Mouse (Mus musculus) hindbrain, postnatal 0 days (tissue): ENCODE data around the gene AC134908.4. TPM values are rescaled to one million over a fixed set of nuclear protein-coding genes. Genes with fewer than 3 reads are reported as not detected.

Experiments used
- ATAC-seq: fragments of 200-750 bp; cut with Nextera tagmentation; 2 replicates; pipeline ENCODE4 v1.8.0; 2017; ENCODE audit warnings: mild to moderate bottlenecking, moderate TSS enrichment, moderate library complexity
- DNase-seq: peaks from one replicate; pipeline ENCODE4 v3.0.0-alpha.2; 2015; ENCODE audit warnings: low spot score
- H3K27ac ChIP-seq: fragments of 300-500 bp; sonication (generic); 2 replicates; pipeline ENCODE4 v1.5.1; 2014; ENCODE audit warnings: mild to moderate bottlenecking
- H3K27me3 ChIP-seq: fragments of 300-500 bp; sonication (generic); 2 replicates; pipeline ENCODE4 v1.6.1; 2014; ENCODE audit warnings: low read length, mixed read lengths; ENCODE audit not compliant: insufficient read depth
- H3K36me3 ChIP-seq: fragments of 300-500 bp; sonication (generic); 2 replicates; pipeline ENCODE4 v1.6.1; 2014; ENCODE audit warnings: low read length, mixed read lengths; ENCODE audit not compliant: insufficient read depth
- H3K4me1 ChIP-seq: fragments of 300-500 bp; sonication (generic); 2 replicates; pipeline ENCODE4 v1.6.1; 2014; ENCODE audit warnings: antibody characterized with exemption, low read length, mixed read lengths; ENCODE audit not compliant: insufficient read depth
- H3K4me2 ChIP-seq: fragments of 300-500 bp; sonication (generic); 2 replicates; pipeline ENCODE4 v1.6.1; 2014; ENCODE audit warnings: low read depth, mild to moderate bottlenecking, low read length, moderate library complexity, mixed read lengths
- H3K4me3 ChIP-seq: fragments of 300-500 bp; sonication (generic); 2 replicates; pipeline ENCODE4 v1.5.1; 2014; ENCODE audit warnings: low read length
- H3K9ac ChIP-seq: fragments of 300-500 bp; sonication (generic); replicated peaks from 2 replicates; pipeline ENCODE4 v1.6.1; 2014; ENCODE audit warnings: mild to moderate bottlenecking, low read length, moderate library complexity, mixed read lengths
- H3K9me3 ChIP-seq: fragments of 300-500 bp; sonication (generic); 2 replicates; pipeline ENCODE4 v1.6.1; 2016; ENCODE audit warnings: low read length, mixed read lengths
- CTCF ChIP-seq: IDR thresholded peaks from 2 replicates; pipeline ENCODE4 v1.5.1; 2016; ENCODE audit warnings: antibody characterized with exemption, control low read depth, low read depth
- WGBS: fragments of 180-500 bp; shearing (Covaris S2); extraction: QIAGEN DNeasy Blood & Tissue Kit; methylation state at CpG from one replicate; pipeline ENCODE4 v1.1.7; 2014; 5-methylcytosine and 5-hydroxymethylcytosine counted together
- polyA plus RNA-seq: library from polyadenylated mRNA; unstranded; fragments of >200 nt; fragmentation: Nextera tagmentation; extraction: Ambion mirVana; gene quantifications from 2 replicates; pipeline ENCODE4 v1.2.1, GENCODE M21; 2015
- total RNA-seq: library from RNA; depleted of rRNA; stranded (reverse); fragments of >200 nt; gene quantifications from 2 replicates; pipeline ENCODE4 v1.2.3, GENCODE M21; 2014

AC134908.4 gene
- total and polyA plus RNA-seq, 2 experiments from 2014 or later: 0.31 to 3.9 TPM

DNA sequence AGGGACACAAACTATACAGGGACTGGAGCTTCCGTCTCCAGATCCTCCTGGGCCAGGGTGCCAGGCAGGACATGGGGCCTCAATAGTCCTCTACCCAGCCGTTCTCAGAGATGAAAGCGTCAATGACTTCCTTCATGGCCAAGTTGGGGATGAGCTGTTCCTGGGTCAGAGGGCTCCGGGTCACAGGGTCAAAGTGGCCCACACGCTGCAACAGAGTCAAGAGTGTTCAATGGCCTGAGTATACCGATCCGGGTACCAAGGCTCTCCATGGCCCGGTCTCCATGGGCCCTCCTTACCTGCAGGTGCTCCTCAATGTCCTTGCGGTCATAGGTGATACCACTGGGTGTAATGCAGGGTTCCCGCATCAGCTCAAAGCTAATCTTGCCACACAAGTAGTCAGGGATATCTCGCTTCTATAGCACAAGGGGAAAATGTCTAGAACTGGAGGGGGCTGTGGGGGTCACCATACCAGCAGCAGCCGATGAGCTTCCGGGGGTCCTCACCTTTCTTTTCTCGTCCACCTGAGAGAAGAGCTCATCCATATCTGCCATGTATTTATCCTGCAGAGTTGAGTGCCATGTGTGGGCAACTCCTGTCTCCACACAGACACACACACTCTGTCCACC, 35.5 kb upstream of the AC134908.4 start:
- H3K4me3 ChIP-seq: no peak overlapping the region

DNA sequence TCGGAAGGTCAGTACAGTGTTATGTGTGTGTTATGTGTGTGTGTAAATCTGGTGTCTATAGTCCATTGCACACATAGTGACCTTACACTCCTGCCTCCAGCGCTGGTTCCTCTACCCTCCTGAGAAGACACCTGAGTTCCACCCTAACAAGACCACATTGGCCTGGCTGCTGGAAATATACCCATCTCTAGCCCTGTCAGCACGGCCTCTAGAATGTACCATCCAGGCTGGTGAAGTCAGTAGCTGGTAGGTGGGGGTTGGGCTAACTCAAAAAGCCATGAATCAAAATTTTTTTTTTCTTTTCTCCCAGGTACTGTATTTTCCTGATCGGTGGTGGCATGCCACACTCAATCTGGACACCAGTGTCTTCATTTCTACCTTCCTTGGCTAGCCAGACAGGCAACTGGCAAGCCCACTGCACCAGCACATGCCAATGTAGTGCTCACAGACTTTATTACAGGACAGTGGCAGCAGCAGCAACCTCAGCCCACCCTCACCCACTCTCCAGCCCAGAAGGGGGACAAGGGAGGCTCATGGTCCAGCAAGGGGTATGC, 34.8 kb upstream of the AC134908.4 start:
- no peak for DNase-seq
- Histone ChIP-seq H3K9me3 (no peaks in the 10 kb centered on the region), H3K4me1 (peaks cover 35% of the 10 kb centered on the region), H3K27me3 (no peaks in the 10 kb centered on the region), H3K27ac (no peak overlapping the region), H3K36me3 (peaks cover 25% of the 10 kb centered on the region; the same call in 1 of the 2 replicates), H3K4me2 (peak overlapping the region; percentile 80; the same call in 1 of the 2 replicates), H3K9ac (no peak overlapping the region), H3K4me3 (peak overlapping the region; percentile 46; the same call in 1 of the 2 replicates)
- no peak for ATAC-seq
- WGBS: 84% methylated on average over 4 of the region's 4 CpGs
- no peak for TF ChIP-seq CTCF

More for the DNA sequence above, 35.5 kb upstream of the AC134908.4 start:
- WGBS: 86% methylated on average over 14 of the region's 14 CpGs
- Histone ChIP-seq H3K36me3 (peaks cover 25% of the 10 kb centered on the region; the same call in 1 of the 2 replicates), H3K4me2 (peak overlapping the region; percentile 80; the same call in 1 of the 2 replicates), H3K9me3 (no peaks in the 10 kb centered on the region), H3K27me3 (no peaks in the 10 kb centered on the region), H3K4me1 (peaks cover 41% of the 10 kb centered on the region), H3K9ac (no peak overlapping the region), H3K27ac (no peak overlapping the region)
- ATAC-seq (no peak), DNase-seq (no peak)
- TF ChIP-seq CTCF: no peak

DNA sequence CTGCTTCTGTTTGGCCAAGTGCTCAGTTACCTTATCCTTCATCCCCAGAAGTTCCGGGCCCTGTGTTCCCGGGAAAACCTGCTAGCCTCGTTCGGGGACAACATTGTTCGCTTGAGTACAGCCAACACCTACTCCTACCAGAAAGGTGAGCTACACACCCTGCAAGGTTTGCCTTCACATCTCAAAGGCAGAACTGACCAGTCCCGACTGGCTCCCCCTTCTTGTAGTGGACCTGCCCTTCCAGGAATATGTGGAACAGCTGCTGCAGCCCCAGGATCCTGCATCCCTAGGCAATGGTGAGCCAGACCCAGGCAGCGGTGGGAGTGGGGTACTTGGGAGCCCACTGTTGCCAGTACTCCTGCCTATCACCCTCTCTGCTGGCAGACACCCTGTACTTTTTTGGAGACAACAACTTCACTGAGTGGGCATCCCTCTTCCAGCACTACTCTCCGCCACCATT, 34.1 kb upstream of the AC134908.4 start:
- Histone ChIP-seq H3K9me3 (no peaks in the 10 kb centered on the region), H3K36me3 (peaks cover 25% of the 10 kb centered on the region; the same call in 1 of the 2 replicates), H3K9ac (peak overlapping the region; percentile 80), H3K4me2 (peak overlapping the region; percentile 80), H3K27me3 (no peaks in the 10 kb centered on the region), H3K27ac (peak overlapping the region; percentile 96), H3K4me3 (peak overlapping the region; percentile 46), H3K4me1 (peaks cover 34% of the 10 kb centered on the region)
- TF ChIP-seq CTCF: no peak
- ATAC-seq (no peak), DNase-seq (no peak)
- 34% methylated on average over 8 of the region's 8 CpGs for WGBS

DNA sequence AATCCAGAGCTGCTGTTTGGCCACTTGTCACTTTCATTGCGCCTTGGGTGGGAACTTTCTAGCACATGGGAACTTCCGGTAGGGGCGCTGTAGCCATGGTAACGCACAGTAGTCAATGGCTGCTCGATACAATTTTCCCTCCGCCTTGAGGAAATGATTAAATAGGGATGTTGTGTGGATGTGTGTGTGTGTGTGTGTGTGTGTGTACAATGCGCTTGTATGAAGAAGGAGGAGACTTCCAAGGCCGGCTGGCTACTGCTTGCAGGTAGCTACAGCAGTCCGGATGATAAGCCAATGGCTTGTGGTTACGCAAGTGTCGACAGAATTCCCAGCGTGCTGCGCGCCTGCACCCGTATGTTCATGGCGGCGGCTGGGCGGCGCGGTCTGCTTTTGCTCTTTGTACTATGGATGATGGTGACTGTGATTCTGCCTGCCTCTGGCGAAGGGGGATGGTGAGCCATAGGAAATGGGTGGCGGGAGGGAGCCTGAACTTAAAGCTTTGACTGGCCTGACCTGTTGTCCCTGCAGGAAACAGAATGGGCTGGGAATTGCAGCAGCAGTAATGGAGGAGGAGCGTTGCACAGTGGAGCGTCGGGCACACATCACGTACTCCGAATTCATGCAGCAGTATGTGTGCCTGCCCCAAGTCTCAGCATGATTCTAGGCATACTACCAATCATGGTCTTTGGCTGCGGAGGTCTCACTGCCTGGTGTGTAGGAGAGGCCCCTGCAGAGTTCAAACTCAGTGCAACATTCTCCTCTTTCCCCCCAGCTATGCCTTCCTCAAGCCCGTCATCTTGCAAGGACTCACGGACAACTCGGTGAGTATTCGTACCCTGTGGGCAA, 33.5 kb upstream of the AC134908.4 start, which contains the start of gene Jmjd8:
Gene Jmjd8, plus strand, starts transcription at position 156 of the 846 bp plus-strand sequence.
- peak within 1 kb of the TSS; percentile 46 for H3K4me3 ChIP-seq
- H3K9ac ChIP-seq: peak within 1 kb of the TSS; percentile 80
- H3K4me1 ChIP-seq: peaks cover 34% of the 10 kb centered on the region
- H3K4me2 ChIP-seq: peak within 1 kb of the TSS; percentile 80
- TF ChIP-seq CTCF: peak; percentile 72
- peak; percentile 67 for ATAC-seq
- H3K27me3 ChIP-seq: no peaks in the 10 kb centered on the region
- DNase-seq: peak; percentile 94
- under 1% methylated on average over 32 of the region's 32 CpGs for WGBS
- H3K9me3 ChIP-seq: no peaks in the 10 kb centered on the region
- peak within 1 kb of the TSS; percentile 96 for H3K27ac ChIP-seq
- peaks cover 25% of the 10 kb centered on the region; the same call in 1 of the 2 replicates for H3K36me3 ChIP-seq

DNA sequence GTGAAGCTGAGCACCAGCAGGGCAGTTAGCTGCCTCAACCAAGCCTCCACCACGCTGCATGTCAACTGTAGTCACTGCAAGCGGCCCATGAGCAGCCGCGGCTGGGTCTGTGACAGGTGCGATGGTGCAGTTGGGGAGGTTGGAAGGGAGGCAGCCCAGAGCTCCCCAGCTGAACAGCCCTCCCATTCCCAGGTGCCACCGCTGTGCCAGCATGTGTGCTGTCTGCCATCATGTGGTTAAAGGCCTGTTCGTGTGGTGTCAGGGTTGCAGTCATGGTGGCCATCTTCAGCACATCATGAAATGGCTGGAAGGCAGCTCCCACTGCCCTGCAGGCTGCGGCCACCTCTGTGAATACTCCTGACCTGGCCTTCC, 32.8 kb upstream of the AC134908.4 start:
- TF ChIP-seq CTCF: no peak
- H3K9ac ChIP-seq: peak overlapping the region; percentile 80
- H3K4me2 ChIP-seq: peak overlapping the region; percentile 80
- peak overlapping the region; percentile 96 for H3K27ac ChIP-seq
- H3K27me3 ChIP-seq: no peaks in the 10 kb centered on the region
- 75% methylated on average over 8 of the region's 8 CpGs for WGBS
- no peak for ATAC-seq
- H3K36me3 ChIP-seq: peaks cover 25% of the 10 kb centered on the region; the same call in 1 of the 2 replicates
- H3K4me1 ChIP-seq: peaks cover 35% of the 10 kb centered on the region
- peak overlapping the region; percentile 46 for H3K4me3 ChIP-seq
- H3K9me3 ChIP-seq: no peaks in the 10 kb centered on the region
- no peak for DNase-seq

DNA sequence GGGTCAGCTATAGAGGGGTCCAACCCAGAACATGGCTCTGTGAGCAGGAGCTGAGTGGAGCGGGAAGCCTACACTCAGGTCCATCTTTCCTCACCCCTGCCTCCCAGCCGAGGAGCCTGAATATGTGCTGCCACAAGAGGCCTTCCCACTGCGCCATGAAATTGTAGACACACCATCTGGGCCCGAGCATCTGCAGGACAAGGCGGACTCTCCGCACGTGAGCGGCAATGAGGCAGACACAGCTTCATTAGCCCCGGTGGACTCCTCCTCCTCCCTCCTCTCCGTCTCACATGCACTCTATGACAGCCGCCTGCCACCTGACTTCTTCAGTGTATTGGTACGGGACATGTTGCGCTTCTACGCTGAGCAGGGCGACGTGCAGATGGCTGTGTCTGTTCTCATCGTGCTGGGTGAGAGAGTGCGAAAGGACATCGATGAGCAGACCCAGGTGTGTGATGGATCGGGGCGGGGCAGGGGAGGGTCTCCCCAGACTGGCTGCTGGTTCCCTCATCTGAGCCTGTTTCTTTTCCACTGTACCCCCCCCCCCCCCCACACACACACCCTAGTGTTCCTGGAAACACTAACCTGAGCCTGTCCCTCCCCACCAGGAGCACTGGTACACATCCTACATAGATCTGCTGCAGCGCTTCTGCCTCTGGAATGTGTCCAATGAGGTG, 32.2 kb upstream of the AC134908.4 start:
- DNase-seq: no peak
- no peaks in the 10 kb centered on the region for H3K27me3 ChIP-seq
- ATAC-seq: no peak
- peak overlapping the region; percentile 80; the same call in 1 of the 2 replicates for H3K9ac ChIP-seq
- WGBS: 86% methylated on average over 22 of the region's 22 CpGs
- H3K4me3 ChIP-seq: no peak overlapping the region
- no peaks in the 10 kb centered on the region for H3K9me3 ChIP-seq
- H3K4me1 ChIP-seq: peaks cover 35% of the 10 kb centered on the region
- H3K36me3 ChIP-seq: peaks cover 25% of the 10 kb centered on the region; the same call in 1 of the 2 replicates
- peak overlapping the region; percentile 96; the same call in 1 of the 2 replicates for H3K27ac ChIP-seq
- TF ChIP-seq CTCF: no peak
- no peak overlapping the region for H3K4me2 ChIP-seq
